Mouse (Mus musculus) embryonic facial prominence, embryonic 15.5 days (tissue): ENCODE measurements at regions not wholly inside any gene's neighbourhood (a gene's known extent, or its start where the extent isn't known, plus 50 kb on each side); places are given as distances from the start of the nearest gene placed in this dataset.

Experiments
- ATAC-seq: fragments of 200-750 bp; cut with Nextera tagmentation; 2 replicates; pipeline ENCODE4 v1.8.0; 2017; ENCODE audit warnings: low read depth, moderate TSS enrichment; ENCODE audit not compliant: insufficient number of reproducible peaks, low FRiP score, low TSS enrichment
- H3K27ac ChIP-seq: fragments of 300-500 bp; sonication (generic); replicated peaks from 2 replicates; pipeline ENCODE4 v1.5.1; 2015; ENCODE audit warnings: mild to moderate bottlenecking, inconsistent platforms
- H3K27me3 ChIP-seq: fragments of 300-500 bp; sonication (generic); 2 replicates; pipeline ENCODE4 v1.6.1; 2015; ENCODE audit warnings: inconsistent platforms
- H3K36me3 ChIP-seq: fragments of 300-500 bp; sonication (generic); 2 replicates; pipeline ENCODE4 v1.6.1; 2015; ENCODE audit warnings: mild to moderate bottlenecking, inconsistent platforms
- H3K4me1 ChIP-seq: fragments of 300-500 bp; sonication (generic); 2 replicates; pipeline ENCODE4 v1.6.1; 2015; ENCODE audit warnings: inconsistent platforms
- H3K4me2 ChIP-seq: fragments of 300-500 bp; sonication (generic); replicated peaks from 2 replicates; pipeline ENCODE4 v1.6.1; 2015; ENCODE audit warnings: mild to moderate bottlenecking, inconsistent platforms
- H3K4me3 ChIP-seq: fragments of 300-500 bp; sonication (generic); replicated peaks from 2 replicates; pipeline ENCODE4 v1.5.1; 2015; ENCODE audit warnings: mild to moderate bottlenecking, inconsistent platforms
- H3K9ac ChIP-seq: fragments of 300-500 bp; sonication (generic); 2 replicates; pipeline ENCODE4 v1.6.1; 2015; ENCODE audit warnings: inconsistent platforms
- H3K9me3 ChIP-seq: fragments of 300-500 bp; sonication (generic); replicated peaks from 2 replicates; pipeline ENCODE4 v1.6.1; 2016; ENCODE audit warnings: inconsistent platforms
- WGBS: fragments of 180-500 bp; shearing (Covaris S2); methylation state at CpG from one replicate; pipeline ENCODE4 v1.1.7; 2015; 5-methylcytosine and 5-hydroxymethylcytosine counted together

GRCm38 (mm10) chr8:51032386-51032785 lies 2188.6 kb upstream of the Tenm3 start:
- no peak overlapping the region for H3K27ac ChIP-seq
- no peaks in the 10 kb centered on the region for H3K9me3 ChIP-seq
- H3K27me3 ChIP-seq, result no peaks in the 10 kb centered on the region
- H3K4me1 ChIP-seq, result no peaks in the 10 kb centered on the region
- H3K9ac ChIP-seq, result no peak overlapping the region
- no peaks in the 10 kb centered on the region for H3K36me3 ChIP-seq
- no peak overlapping the region for H3K4me3 ChIP-seq
- H3K4me2 ChIP-seq, result no peak overlapping the region
- no peak for ATAC-seq
- 36% methylated on average over 3 of the region's 3 CpGs for WGBS

GRCm38 (mm10) chr8:51010508-51010907 lies 2166.8 kb upstream of the Tenm3 start:
- H3K9ac ChIP-seq, result no peak overlapping the region

GRCm38 (mm10) chr8:50967386-50967785 lies 2123.6 kb upstream of the Tenm3 start:
- Histone ChIP-seq H3K4me1 (no peaks in the 10 kb centered on the region), H3K4me3 (no peak overlapping the region), H3K27ac (no peak overlapping the region), H3K9ac (no peak overlapping the region), H3K9me3 (no peaks in the 10 kb centered on the region), H3K27me3 (no peaks in the 10 kb centered on the region), H3K4me2 (no peak overlapping the region), H3K36me3 (no peaks in the 10 kb centered on the region)
- WGBS, result 28% methylated on average over 4 of the region's 4 CpGs
- no peak for ATAC-seq

More at GRCm38 (mm10) chr8:51010508-51010907, 2166.8 kb upstream of the Tenm3 start:
- no peaks in the 10 kb centered on the region for H3K9me3 ChIP-seq
- 88% methylated on average over 3 of the region's 3 CpGs for WGBS
- no peaks in the 10 kb centered on the region for H3K4me1 ChIP-seq
- H3K27ac ChIP-seq, result no peak overlapping the region
- H3K4me2 ChIP-seq, result no peak overlapping the region
- H3K36me3 ChIP-seq, result no peaks in the 10 kb centered on the region
- no peak for ATAC-seq
- H3K4me3 ChIP-seq, result no peak overlapping the region
- no peaks in the 10 kb centered on the region for H3K27me3 ChIP-seq

- ATAC-seq, result no peak
Observed at GRCm38 (mm10) chr8:50917540-50917939, 2073.8 kb upstream of the Tenm3 start.

GRCm38 (mm10) chr8:50916733-50917113 lies 2073.0 kb upstream of the Tenm3 start:
- WGBS, result 6% methylated on average over 8 of the region's 8 CpGs
- Histone ChIP-seq H3K36me3 (no peaks in the 10 kb centered on the region), H3K9me3 (no peaks in the 10 kb centered on the region), H3K27ac (no peak overlapping the region), H3K27me3 (peaks cover 32% of the 10 kb centered on the region), H3K4me2 (peak overlapping the region; percentile 99), H3K9ac (no peak overlapping the region), H3K4me1 (peaks cover 15% of the 10 kb centered on the region), H3K4me3 (peak overlapping the region; percentile 55)
- ATAC-seq, result peak; percentile 24; the same call in 1 of the 2 replicates

More at GRCm38 (mm10) chr8:50917540-50917939, 2073.8 kb upstream of the Tenm3 start:
- Histone ChIP-seq H3K9me3 (no peaks in the 10 kb centered on the region), H3K4me1 (peaks cover 15% of the 10 kb centered on the region), H3K36me3 (no peaks in the 10 kb centered on the region), H3K27me3 (peaks cover 32% of the 10 kb centered on the region), H3K9ac (no peak overlapping the region), H3K27ac (no peak overlapping the region), H3K4me2 (no peak overlapping the region), H3K4me3 (no peak overlapping the region)
- 23% methylated on average over 5 of the region's 5 CpGs for WGBS

- Histone ChIP-seq H3K9me3 (no peaks in the 10 kb centered on the region), H3K9ac (peak overlapping the region; percentile 35), H3K27me3 (peaks cover 32% of the 10 kb centered on the region), H3K27ac (no peak overlapping the region), H3K4me1 (peaks cover 15% of the 10 kb centered on the region), H3K4me2 (peak overlapping the region; percentile 99), H3K36me3 (no peaks in the 10 kb centered on the region), H3K4me3 (peak overlapping the region; percentile 55)
- WGBS, result 1% methylated on average over 50 of the region's 56 CpGs
- peak; percentile 51 for ATAC-seq
Observed at GRCm38 (mm10) chr8:50915876-50916732, 2072.4 kb upstream of the Tenm3 start.

- Histone ChIP-seq H3K4me3 (peak overlapping the region; percentile 55), H3K9me3 (no peaks in the 10 kb centered on the region), H3K4me1 (peaks cover 15% of the 10 kb centered on the region), H3K27ac (no peak overlapping the region), H3K4me2 (peak overlapping the region; percentile 99), H3K27me3 (peaks cover 32% of the 10 kb centered on the region), H3K9ac (peak overlapping the region; percentile 35; the same call in 1 of the 2 replicates), H3K36me3 (no peaks in the 10 kb centered on the region)
- no peak for ATAC-seq
- under 1% methylated on average over 22 of the region's 22 CpGs for WGBS
Observed at GRCm38 (mm10) chr8:50915259-50915875, 2071.6 kb upstream of the Tenm3 start.

- no peak overlapping the region for H3K27ac ChIP-seq
- H3K4me1 ChIP-seq, result peaks cover 15% of the 10 kb centered on the region
- peak overlapping the region; percentile 55; the same call in 1 of the 2 replicates for H3K4me3 ChIP-seq
- peak overlapping the region; percentile 99 for H3K4me2 ChIP-seq
- no peak for ATAC-seq
- H3K9me3 ChIP-seq, result no peaks in the 10 kb centered on the region
- WGBS, result 18% methylated on average over 7 of the region's 7 CpGs
- H3K9ac ChIP-seq, result no peak overlapping the region
- H3K27me3 ChIP-seq, result peaks cover 32% of the 10 kb centered on the region
- no peaks in the 10 kb centered on the region for H3K36me3 ChIP-seq
Observed at GRCm38 (mm10) chr8:50914615-50915014, 2070.9 kb upstream of the Tenm3 start.

- no peaks in the 10 kb centered on the region for H3K4me1 ChIP-seq
- no peak overlapping the region for H3K4me3 ChIP-seq
- no peaks in the 10 kb centered on the region for H3K9me3 ChIP-seq
- no peak for ATAC-seq
- H3K36me3 ChIP-seq, result no peaks in the 10 kb centered on the region
- no peaks in the 10 kb centered on the region for H3K27me3 ChIP-seq
- WGBS, result 87% methylated on average over 5 of the region's 5 CpGs
- no peak overlapping the region for H3K9ac ChIP-seq
- no peak overlapping the region for H3K4me2 ChIP-seq
- no peak overlapping the region for H3K27ac ChIP-seq
Observed at GRCm38 (mm10) chr8:50878198-50878597, 2034.4 kb upstream of the Tenm3 start.
